Mouse (Mus musculus): ENCODE data around the gene Derl3.
A peak's percentile ranks its signal among the peaks of the same experiment; 100 is the strongest.
"Not testable (repeated sequence)": the region's sequence is repeated elsewhere in the genome, so short reads cannot be mapped to it uniquely, and the experiment has no call there.

Derl3 gene

GRCm38 (mm10) chr10:75872915-75873542 is 20.2 kb upstream of the Derl3 start:
- DNase-seq (ENCODE audit: low read depth): peak; percentile 41

- no peak for DNase-seq (ENCODE audit: low read depth)
Observed at GRCm38 (mm10) chr10:75873543-75874170, 19.6 kb upstream of the Derl3 start.

- no peak for DNase-seq (ENCODE audit: low read depth)
Observed at GRCm38 (mm10) chr10:75878836-75879235, 14.4 kb upstream of the Derl3 start.

- no peak for DNase-seq (ENCODE audit: low read depth)
Observed at GRCm38 (mm10) chr10:75880351-75880750, 12.9 kb upstream of the Derl3 start.

- DNase-seq (ENCODE audit: low read depth): no peak
Observed at GRCm38 (mm10) chr10:75880771-75881577, 12.2 kb upstream of the Derl3 start.

- no peak for DNase-seq (ENCODE audit: low read depth)
Observed at GRCm38 (mm10) chr10:75881578-75882432, 11.4 kb upstream of the Derl3 start.

GRCm38 (mm10) chr10:75882433-75883231 is 10.6 kb upstream of the Derl3 start:
- no peak for DNase-seq (ENCODE audit: low read depth)

GRCm38 (mm10) chr10:75883232-75883552 is 10.0 kb upstream of the Derl3 start:
- DNase-seq (ENCODE audit: low read depth): peak; percentile 80

- DNase-seq (ENCODE audit: low read depth): no peak
Observed at GRCm38 (mm10) chr10:75884742-75885141, 8.5 kb upstream of the Derl3 start.

- DNase-seq (ENCODE audit: low read depth): not testable (repeated sequence)
Observed at GRCm38 (mm10) chr10:75887504-75887903, 5.7 kb upstream of the Derl3 start.

- no peak for DNase-seq (ENCODE audit: low read depth)
Observed at GRCm38 (mm10) chr10:75889406-75890153, 3.6 kb upstream of the Derl3 start.

GRCm38 (mm10) chr10:75894601-75895000 is 1.4 kb downstream of the Derl3 start:
- no peak for DNase-seq (ENCODE audit: low read depth)

GRCm38 (mm10) chr10:75895730-75896129 is 2.5 kb downstream of the Derl3 start:
- peak; percentile 64 for DNase-seq (ENCODE audit: low read depth)

- no peak for DNase-seq (ENCODE audit: low read depth)
Observed at GRCm38 (mm10) chr10:75896208-75896607, 3.0 kb downstream of the Derl3 start.

- peak; percentile 69 for DNase-seq (ENCODE audit: low read depth)
Observed at GRCm38 (mm10) chr10:75897373-75897772, 4.2 kb downstream of the Derl3 start.

GRCm38 (mm10) chr10:75898039-75898564 is 4.9 kb downstream of the Derl3 start:
- DNase-seq (ENCODE audit: low read depth): no peak

GRCm38 (mm10) chr10:75898846-75899245 is 5.6 kb downstream of the Derl3 start:
- DNase-seq (ENCODE audit: low read depth): no peak

- DNase-seq (ENCODE audit: low read depth): no peak
Observed at GRCm38 (mm10) chr10:75904391-75904790, 11.2 kb downstream of the Derl3 start.

GRCm38 (mm10) chr10:75906882-75907281 is 13.7 kb downstream of the Derl3 start:
- DNase-seq (ENCODE audit: low read depth): no peak

GRCm38 (mm10) chr10:75910698-75911097 is 17.5 kb downstream of the Derl3 start:
- DNase-seq (ENCODE audit: low read depth): no peak
